Mouse (Mus musculus) adrenal gland, postnatal 10 days (tissue): ENCODE measurements around the gene Ccdc174. TPM values are rescaled to one million over a fixed set of nuclear protein-coding genes. Genes with fewer than 3 reads are reported as not detected.

Experiments used
- DNase-seq: peaks from one replicate; pipeline ENCODE4 v3.0.0; 2021; ENCODE audit warnings: mixed read lengths
- total RNA-seq, 2 experiments: library from RNA; stranded (reverse); gene quantifications; 2 replicates each; pipeline ENCODE4 v1.2.3; 2021

The Ccdc174 gene
- total RNA-seq, 2 experiments from 2014 or later: 22.8 to 25.1 TPM

DNA sequence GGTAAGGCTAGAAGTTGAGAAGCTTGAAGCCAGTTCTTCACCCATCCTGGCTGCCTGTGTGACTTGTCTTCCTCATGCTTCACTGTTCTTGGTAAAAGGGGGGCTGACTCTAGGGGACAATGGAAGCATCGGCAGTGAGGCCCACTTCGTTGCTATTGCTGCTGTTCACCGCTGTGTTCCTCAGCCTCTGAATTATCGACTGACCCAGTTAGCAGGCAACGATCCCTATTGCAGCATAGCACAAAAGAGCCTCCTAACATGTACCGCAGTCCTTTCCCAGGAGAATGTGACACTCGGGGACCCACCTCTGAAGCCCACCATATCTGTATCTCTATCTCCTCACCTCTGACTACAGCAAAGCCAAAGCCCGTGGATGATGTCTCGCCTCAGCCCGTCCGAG is 39.9 kb downstream of the Ccdc174 start:
- DNase-seq: no peak

DNA sequence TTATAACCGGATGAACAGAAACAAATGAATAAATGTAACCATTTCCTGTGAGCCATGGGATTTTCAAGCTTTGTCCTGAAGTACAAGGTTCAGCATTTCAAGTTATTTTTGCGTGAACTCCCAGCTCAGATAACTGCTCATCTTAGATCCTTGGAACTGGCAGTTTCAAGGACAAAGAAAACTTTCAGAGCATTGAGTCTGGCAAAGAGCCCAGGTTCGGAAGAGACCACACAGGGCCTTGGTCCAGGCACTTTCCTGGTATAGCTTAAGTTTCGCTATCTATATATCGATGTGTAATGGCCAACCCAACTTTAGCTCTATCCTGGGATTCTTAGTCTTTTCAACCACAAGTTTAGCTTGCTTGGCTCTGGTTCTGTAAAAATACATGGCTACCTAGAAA is 53.4 kb downstream of the Ccdc174 start:
- DNase-seq: peak; percentile 58

DNA sequence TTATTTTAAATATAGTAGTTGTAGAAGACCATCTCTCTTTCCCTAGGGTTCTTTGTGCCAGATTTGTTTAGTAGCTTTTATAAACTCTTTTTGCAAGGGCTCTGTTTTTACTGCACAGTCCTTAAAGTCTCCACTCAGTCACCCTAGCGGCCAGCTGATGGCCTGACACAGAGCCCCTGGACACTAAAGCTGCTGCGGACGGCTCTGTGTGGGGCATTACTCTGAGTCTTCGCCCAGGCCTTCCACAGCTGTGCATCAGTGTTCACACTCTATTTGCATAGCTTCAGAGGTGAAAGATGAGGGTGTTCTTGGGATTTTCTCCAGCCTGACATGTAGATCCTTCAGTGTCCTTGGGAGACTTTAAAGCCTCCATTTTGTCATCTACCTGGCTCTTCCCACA is 60.6 kb downstream of the Ccdc174 start:
- no peak for DNase-seq

DNA sequence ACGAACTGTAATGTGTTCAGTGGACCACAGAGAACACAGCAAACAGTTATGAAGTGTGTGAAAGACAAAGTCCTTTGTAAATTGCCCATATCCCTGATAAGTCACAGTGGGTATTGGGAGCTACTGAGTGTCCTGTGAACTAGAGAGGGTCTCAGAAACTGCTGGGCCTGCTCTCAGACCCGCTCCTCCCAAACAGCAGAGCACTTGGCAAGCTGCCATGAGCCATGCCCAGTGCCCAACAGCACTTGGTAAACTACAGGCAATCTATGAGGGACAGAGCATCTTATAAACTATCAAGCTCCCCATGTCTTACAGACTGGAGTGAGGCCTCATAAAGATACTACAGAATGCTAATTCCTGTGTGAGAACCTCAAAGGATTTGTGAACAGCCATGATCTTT is 70.6 kb downstream of the Ccdc174 start:
- DNase-seq: no peak

Other genes with a start within 250 kb of the Ccdc174 start
- 100 to 1,000 TPM; 175 to 205 TPM for gene Slc6a6, start 194.0 kb upstream of the Ccdc174 start, total RNA-seq
- 1 to 10 TPM; 1.5 to 2.6 TPM for gene Grip2, start 50.8 kb upstream of the Ccdc174 start, total RNA-seq
- 1 to 10 TPM in 1 of 2 experiments, under 1 TPM in 1; 0.81 to 1.3 TPM for gene 4930590J08Rik, start 24.8 kb downstream of the Ccdc174 start, total RNA-seq
- 10 to 100 TPM; 21.8 to 27.4 TPM for gene Fgd5, start 100.8 kb downstream of the Ccdc174 start, total RNA-seq
- gene Nr2c2, start 213.3 kb downstream of the Ccdc174 start, total RNA-seq: 10 to 100 TPM; 36.0 to 44.6 TPM